Mouse (Mus musculus): ENCODE data around the gene Aar2. TPM values are rescaled to one million over a fixed set of nuclear protein-coding genes. Genes with fewer than 3 reads are reported as not detected.
"Not testable (repeated sequence)": the region's sequence is repeated elsewhere in the genome, so short reads cannot be mapped to it uniquely, and the experiment has no call there.

Gene Aar2
- total RNA-seq (2021): 10 to 100 TPM; 35.3 to 36.2 TPM
- long read RNA-seq, experiment 1, transcript Aar2-201 (4 exons, 3,427 nt): major isoform, 34 of 50 reads
- long read RNA-seq, experiment 1, partial matches to known transcripts: 9 of 50 reads
- long read RNA-seq, experiment 1, other reads (novel, unspliced or antisense): 3 of 50 reads
- long read RNA-seq, experiment 2, transcript Aar2-201 (4 exons, 3,427 nt): major isoform, 14 of 20 reads
- long read RNA-seq, experiment 2, partial matches to known transcripts: 2 of 20 reads
- long read RNA-seq, experiment 2, other reads (novel, unspliced or antisense): 4 of 20 reads

- peak; percentile 82 to 84 for DNase-seq
Measured at GRCm38 (mm10) chr2:156547123-156547891, at the start of gene Aar2. Aar2 (plus strand) TSS chr2:156547584.

GRCm38 (mm10) chr2:156497915-156498314 lies 49.5 kb upstream of the Aar2 start:
- DNase-seq: peak; percentile 71 to 78

DNA sequence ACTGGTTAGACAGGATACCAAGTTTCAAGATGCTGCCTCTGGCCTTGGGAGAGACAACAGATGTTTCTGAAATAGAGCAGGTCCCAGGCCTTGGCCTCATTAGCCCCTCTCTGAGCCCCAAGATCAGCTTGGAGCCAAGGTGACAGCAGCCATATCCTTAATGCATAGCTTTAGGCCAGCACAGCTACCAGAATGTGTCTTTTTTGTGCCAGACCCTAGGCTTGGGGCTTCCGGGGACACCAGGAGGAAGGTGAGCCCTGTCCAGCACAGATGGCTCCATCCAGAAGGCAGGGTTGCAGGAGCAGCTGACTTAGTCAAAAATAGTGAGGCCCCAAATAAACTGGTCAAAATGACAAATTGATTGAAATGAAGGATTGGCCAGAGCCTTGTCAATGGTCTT lies 46.4 kb upstream of the Aar2 start:
- DNase-seq: no peak

- DNase-seq: no peak
Measured at GRCm38 (mm10) chr2:156505533-156505932, 41.9 kb upstream of the Aar2 start.

- DNase-seq: no peak
Measured at GRCm38 (mm10) chr2:156512028-156512427, 35.4 kb upstream of the Aar2 start.

DNA sequence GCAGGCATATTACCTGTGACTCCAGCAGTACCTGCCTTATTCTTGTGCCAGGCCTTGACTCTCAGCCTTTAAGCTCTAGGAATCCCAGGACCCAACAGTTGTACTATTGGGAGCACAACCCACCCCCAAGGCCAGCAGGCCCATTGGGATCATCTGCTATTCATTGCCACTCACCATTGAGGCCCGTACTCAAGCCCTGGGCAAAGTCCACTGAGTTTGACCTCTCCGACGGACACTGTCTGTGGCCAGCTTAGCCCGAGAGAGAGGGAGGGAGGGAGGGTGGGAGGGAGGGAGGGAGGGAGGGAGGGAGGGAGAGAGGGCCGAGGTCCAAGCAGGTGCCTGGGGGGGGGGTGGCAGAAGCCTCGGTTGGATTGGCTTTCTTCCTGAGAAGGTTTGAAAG lies 34.8 kb upstream of the Aar2 start:
- no peak for DNase-seq

- DNase-seq: peak in 1 of 2 experiments; percentile 33
Measured at GRCm38 (mm10) chr2:156515102-156515501, 32.3 kb upstream of the Aar2 start.

GRCm38 (mm10) chr2:156515565-156516185 lies 31.7 kb upstream of the Aar2 start:
- peak; percentile 79 to 86 for DNase-seq

GRCm38 (mm10) chr2:156516678-156517077 lies 30.7 kb upstream of the Aar2 start:
- not testable (repeated sequence) for DNase-seq

- no peak for DNase-seq
Measured at GRCm38 (mm10) chr2:156518306-156518705, 29.1 kb upstream of the Aar2 start.

DNA sequence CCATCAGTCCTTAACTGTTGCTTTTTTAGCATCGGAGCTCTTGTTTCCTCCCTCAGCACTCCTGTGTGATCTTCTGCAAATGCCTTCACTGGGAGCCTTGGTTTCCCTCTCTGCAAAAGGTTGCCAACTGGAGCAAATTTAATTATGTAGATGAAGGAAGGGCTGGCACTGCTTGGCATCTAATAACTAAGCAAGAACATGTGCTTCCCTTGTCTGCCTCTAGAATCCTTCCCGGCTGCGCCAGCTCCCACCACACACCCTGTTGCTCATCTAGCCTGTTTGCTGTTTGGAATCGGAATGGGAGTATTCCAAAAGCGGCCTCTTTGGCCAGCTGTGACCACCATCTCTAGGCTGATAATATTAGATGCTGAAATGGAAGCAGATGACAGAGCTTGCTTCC lies 27.8 kb upstream of the Aar2 start:
- DNase-seq: no peak

DNA sequence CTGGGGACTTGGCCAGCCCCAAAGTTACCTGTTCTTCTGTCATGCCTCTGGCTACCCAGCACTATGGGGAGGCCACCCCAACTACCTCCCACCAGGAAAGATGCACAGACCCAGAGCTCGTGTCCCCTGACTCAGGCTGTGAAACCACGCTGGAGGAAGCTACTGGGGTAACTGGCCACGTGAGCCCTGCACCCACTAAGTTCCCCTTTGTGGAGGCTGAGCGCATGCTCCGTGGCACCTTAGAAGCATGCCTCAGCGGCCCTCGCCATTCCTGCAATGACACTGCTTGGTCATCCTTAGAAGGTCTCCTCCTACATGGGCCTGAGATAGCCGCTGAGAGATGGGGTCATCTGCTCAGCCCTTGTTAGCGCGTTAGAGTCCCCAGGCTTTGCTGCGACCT lies 24.4 kb upstream of the Aar2 start:
- no peak for DNase-seq

DNA sequence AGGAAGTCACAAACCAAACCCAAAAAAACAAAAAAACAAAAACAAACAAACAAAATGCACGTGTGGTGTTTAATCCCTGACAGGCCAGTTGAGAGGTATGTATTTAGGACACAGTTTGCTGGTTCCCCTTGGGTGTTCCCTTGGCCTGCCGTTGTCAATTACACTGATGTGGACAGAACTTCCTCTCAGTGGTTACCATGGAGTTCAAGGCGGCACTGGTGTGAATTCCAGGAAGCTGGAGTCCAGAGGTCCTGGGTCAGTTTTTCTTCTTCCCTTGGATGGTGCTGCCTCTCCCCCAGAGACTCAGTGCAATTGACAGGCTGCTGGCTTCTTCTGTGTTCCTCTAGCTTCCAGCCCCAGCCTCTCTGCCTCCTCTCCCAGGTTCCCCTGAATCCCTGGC lies 23.3 kb upstream of the Aar2 start:
- no peak for DNase-seq

DNA sequence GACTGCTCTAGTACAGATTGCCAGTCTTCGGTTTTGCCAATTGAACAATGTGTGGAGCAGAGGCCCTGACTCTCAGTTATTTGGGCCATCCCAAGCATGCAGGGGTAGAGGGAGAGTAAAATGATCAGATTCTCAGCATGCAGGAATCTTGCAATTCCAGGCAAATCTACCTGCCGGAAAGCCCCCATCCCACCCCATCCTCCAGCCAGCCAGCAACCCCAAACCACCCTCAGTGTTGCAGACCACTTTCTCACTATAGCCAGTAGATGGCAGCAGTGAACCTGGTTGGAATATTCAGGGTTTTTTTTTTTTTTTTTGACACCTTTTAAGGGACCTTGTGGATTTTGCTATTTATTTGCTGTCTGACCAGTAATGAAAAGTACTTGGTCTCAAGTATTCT lies 17.7 kb upstream of the Aar2 start:
- DNase-seq: no peak

DNA sequence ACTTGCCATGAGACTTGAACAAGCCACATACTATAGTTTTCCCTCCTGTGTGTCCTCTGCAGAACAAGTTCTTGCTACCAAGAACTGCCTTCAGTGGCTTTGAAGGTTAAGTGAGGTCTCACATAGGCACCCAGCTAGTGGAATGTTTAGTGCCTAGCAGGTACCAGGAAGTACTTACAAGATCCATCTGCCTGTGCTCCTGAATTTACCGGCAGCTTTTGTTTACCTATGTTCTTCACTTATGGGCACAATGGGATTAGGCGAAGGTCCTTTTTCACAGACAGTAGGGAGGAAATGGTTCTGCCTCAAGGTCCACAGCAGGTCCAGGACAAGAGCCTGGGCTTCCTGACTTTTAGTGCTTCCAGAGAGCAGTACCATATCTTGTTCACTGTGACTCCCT lies 14.2 kb upstream of the Aar2 start:
- no peak for DNase-seq

DNA sequence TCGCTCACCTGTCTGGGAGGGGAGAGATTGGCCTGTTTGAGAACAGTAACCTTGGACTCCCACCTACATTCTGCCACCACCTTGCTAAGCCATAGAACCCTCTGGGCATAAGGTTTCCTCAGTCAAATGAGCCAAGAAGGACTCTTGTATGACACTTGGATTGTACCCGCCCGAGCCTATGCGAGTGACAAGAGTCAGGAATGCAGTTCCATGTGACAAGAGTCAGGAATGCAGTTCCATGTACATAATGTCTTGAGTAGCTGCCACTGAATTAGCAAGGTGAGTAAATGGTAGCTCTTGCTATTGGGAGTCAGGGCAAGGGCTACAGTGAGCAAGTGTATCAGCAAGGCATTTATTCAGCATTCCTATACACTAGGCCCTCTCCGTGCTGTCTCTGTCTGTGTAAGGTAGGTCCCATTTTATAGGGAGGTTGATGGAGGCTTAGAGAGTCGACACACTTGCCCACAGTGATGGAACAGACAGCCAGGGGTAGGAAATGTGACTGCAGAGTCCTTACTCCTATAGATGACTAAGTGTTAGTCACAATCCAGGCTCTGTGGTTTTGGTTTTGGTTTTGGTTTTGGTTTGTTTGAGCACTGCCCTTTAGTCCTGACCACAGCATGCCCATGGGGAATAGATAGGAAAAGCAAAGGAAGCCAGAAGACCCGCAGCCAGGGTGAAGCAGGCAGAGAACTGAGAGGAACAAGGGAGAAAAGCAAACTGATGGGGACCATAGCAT lies 8.4 kb upstream of the Aar2 start:
- DNase-seq: no peak

DNA sequence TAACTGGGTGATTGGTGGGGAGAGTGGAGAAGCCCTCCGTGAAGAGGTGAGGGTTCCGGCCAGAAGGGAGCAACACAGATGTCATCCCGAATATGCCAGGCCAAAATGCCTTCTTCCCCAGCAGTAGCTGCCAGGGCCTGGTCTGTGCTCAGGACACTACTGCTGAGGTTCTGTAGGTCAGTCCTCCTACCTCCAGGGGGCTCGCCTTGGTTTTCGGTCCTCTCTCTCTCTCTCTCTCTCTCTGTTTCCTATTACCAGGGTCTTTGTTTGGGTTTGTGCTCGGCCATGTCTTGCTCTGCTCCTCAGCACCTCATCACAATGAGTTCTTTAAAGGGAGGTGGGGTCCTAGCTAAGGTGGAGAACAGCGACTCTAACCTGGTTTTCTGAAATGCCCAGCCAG lies 6.4 kb upstream of the Aar2 start:
- no peak for DNase-seq

- DNase-seq: no peak
Measured at GRCm38 (mm10) chr2:156542410-156542809, 5.0 kb upstream of the Aar2 start.

DNA sequence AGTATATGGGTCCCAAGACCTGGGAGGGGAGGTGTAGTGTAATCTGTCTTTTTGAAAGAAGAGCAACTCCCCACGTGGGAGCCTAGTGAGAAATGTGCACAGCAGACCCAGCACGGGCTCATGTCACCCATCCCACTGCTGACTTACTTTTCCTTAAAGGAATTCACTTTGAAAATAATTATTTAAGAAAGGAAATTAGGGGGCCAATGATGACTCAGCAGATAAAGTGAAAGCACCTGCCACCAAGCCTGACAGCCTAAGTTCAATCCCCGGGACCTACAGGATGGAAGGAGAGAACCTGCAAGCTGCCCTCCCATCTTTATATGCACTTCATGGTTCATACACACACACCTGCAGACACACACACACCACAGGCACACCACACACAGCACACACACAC lies 3.6 kb upstream of the Aar2 start:
- DNase-seq: no peak

- no peak for DNase-seq
Measured at GRCm38 (mm10) chr2:156552421-156552820, 5.0 kb downstream of the Aar2 start.

GRCm38 (mm10) chr2:156561808-156562207 lies 14.4 kb downstream of the Aar2 start:
- DNase-seq: no peak

- no peak for DNase-seq
Measured at GRCm38 (mm10) chr2:156563557-156563956, 16.2 kb downstream of the Aar2 start.

DNA sequence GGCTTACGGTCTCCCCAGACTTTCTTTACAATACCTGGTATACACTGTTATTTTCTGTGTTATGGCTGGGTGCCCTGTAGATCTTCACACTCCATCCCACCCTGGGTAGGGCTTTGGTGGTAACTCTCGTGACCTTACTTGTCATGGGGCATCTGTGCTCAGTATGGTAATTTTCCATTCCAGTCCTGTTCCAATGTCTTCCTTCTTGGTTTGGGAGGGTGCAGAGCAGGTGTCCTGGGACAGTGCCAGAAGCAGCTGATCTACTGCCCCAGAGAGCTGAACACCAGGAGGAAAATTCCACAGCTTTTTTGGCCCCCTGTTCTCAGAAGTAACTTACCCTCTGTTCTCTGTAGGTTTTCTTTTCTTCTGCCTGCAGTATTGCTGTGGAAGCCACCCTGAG lies 19.1 kb downstream of the Aar2 start:
- DNase-seq: peak; percentile 44 to 49

Measured in adrenal gland, postnatal 36 days (tissue).